Mouse (Mus musculus) MEL (cell line): ENCODE measurements around the gene Fiz1.

Source experiments
- CTCF ChIP-seq, 3 experiments: IDR thresholded peaks in 2 of 3; conservative IDR thresholded peaks in 1 of 3; 2 replicates each; pipeline ENCODE4 v1.5.1; 2011 to 2012; ENCODE audit warnings: low read length in 3 of 3, low read depth in 2 of 3, mild to moderate bottlenecking in 2 of 3, improper control_type of control experiment in 1 of 3, inconsistent platforms in 1 of 3, mixed read lengths in 1 of 3, moderate library complexity in 1 of 3; ENCODE audit not compliant: control insufficient read depth in 1 of 3, insufficient read depth in 1 of 3, poor library complexity in 1 of 3, severe bottlenecking in 1 of 3
- EP300 ChIP-seq, 2 experiments: IDR thresholded peaks; 2 replicates each; pipeline ENCODE4 v1.6.1; 2011; ENCODE audit warnings: improper control_type of control experiment in 2 of 2, low read length in 2 of 2, low read depth in 1 of 2, mild to moderate bottlenecking in 1 of 2
- MAX ChIP-seq: IDR thresholded peaks from 2 replicates; pipeline ENCODE4 v1.6.1; 2011; ENCODE audit warnings: low read length, improper control_type of control experiment
- POLR2A ChIP-seq, 2 experiments: IDR thresholded peaks; 2 replicates each; pipeline ENCODE4 v1.6.1; 2011 to 2012; ENCODE audit warnings: low read length in 2 of 2, mild to moderate bottlenecking in 2 of 2, control low read depth in 1 of 2, improper control_type of control experiment in 1 of 2, low read depth in 1 of 2, moderate library complexity in 1 of 2; ENCODE audit not compliant: control insufficient read depth in 1 of 2, insufficient read depth in 1 of 2, poor library complexity in 1 of 2
- POLR2AphosphoS2 ChIP-seq: IDR thresholded peaks from 2 replicates; pipeline ENCODE4 v1.6.1; 2011; ENCODE audit warnings: low read length, improper control_type of control experiment
- ZNF384 ChIP-seq: IDR thresholded peaks from 2 replicates; pipeline ENCODE4 v1.6.1; 2012; ENCODE audit warnings: low read depth, mild to moderate bottlenecking, inconsistent platforms, low read length, improper control_type of control experiment

DNA sequence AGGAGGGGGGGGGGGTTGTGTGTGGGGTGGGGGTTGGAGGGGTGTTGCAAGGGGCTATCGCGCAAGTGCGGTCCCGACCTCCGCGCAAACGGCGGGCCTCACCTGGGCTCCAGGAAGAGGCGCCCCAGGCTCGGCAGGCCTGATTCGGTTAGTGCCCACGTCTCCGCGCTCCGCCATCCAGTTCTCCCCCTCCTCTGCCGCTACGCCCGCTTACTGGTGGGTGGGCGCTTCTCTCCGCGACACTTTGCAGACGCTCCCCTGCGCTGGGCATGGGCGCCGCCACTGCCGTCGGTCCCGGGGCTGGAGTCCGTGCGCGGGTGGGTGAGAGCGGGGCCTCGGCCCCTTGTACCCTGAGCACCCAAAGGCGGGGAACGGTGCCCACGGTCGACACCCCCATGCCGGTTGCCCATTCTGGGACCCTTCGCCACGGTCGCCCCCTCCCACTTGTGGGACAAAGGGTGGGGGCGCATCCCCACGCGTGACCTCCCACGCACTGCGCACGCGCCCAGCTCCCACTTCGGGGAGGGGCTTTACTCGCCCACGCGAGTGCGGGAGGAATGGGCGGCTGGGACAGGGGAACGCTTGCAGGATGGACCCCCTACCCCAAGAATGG is 42.3 kb upstream of the Fiz1 start:
- TF ChIP-seq CTCF (IDR thresholded peaks at IDR 0.05 in 2 of 3, conservative IDR thresholded peaks at IDR 0.05 in 1 of 3; ENCODE audit: control insufficient read depth in 1 of 3, insufficient read depth in 1 of 3, low read depth in 2 of 3, low read length in 3 of 3, poor library complexity in 1 of 3, severe bottlenecking in 1 of 3) (no peak), MAX (no peak), EP300 (IDR thresholded peaks at IDR 0.05; ENCODE audit: low read depth in 1 of 2, low read length in 2 of 2) (no peak), ZNF384 (no peak), POLR2A (IDR thresholded peaks at IDR 0.05; ENCODE audit: control insufficient read depth in 1 of 2, insufficient read depth in 1 of 2, low read depth in 1 of 2, low read length in 2 of 2, poor library complexity in 1 of 2) (no peak), POLR2AphosphoS2 (no peak)
